Mouse (Mus musculus) MEL (cell line): Measurements from ENCODE around the gene Chrna1.

Experiments
- CHD1 ChIP-seq: IDR thresholded peaks from 2 replicates; pipeline ENCODE4 v1.6.1; 2012; ENCODE audit warnings: low read depth, mild to moderate bottlenecking, inconsistent platforms, low read length, improper control_type of control experiment
- E2F4 ChIP-seq: IDR thresholded peaks from 2 replicates; pipeline ENCODE4 v1.6.1; 2011; ENCODE audit warnings: low read depth, low read length, improper control_type of control experiment, borderline replicate concordance
- EP300 ChIP-seq, 2 experiments: IDR thresholded peaks; 2 replicates each; pipeline ENCODE4 v1.6.1; 2011; ENCODE audit warnings: improper control_type of control experiment in 2 of 2, low read length in 2 of 2, low read depth in 1 of 2, mild to moderate bottlenecking in 1 of 2
- MAZ ChIP-seq: IDR thresholded peaks from 2 replicates; pipeline ENCODE4 v1.6.1; 2012; ENCODE audit warnings: low read depth, mild to moderate bottlenecking, inconsistent platforms, low read length, improper control_type of control experiment

DNA sequence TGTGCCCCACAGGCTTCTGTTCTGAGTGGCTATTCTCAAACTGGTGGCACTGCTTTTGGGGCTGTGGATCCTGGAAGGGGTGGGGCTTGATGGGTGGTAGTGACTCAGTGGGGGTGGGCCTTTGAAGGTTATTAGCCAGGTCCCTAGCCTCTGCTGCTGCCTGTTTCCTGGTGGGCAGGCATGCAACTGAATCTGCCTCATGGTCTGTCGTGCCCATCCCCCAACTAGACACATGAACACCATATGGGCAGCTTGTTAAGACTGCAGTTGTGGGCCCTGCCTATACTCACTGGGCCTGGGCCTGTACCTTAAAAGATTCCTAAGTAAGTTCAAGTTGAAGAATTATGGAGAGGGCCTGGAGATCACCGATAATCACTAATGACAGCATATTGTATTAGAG is 34.6 kb downstream of the Chrna1 start:
- TF ChIP-seq MAZ (no peak), CHD1 (no peak), EP300 (IDR thresholded peaks at IDR 0.05; ENCODE audit: low read depth in 1 of 2, low read length in 2 of 2) (no peak), E2F4 (no peak)
